Mouse (Mus musculus) mature B cell (primary cell): ENCODE results near the gene Fabp7.

Experiments
- in situ Hi-C: fragments of 300-500 bp; cut with MboI; formaldehyde crosslinking; loops from 2 replicates; pipeline ENCODE4 v1.14.3; 2019

Gene Fabp7

GRCm38 (mm10) chr10:57784876-57785150 is at the start of gene Fabp7:
Gene Fabp7 (plus strand): TSS chr10:57784881.
- in situ Hi-C loops: no loop called here

DNA sequence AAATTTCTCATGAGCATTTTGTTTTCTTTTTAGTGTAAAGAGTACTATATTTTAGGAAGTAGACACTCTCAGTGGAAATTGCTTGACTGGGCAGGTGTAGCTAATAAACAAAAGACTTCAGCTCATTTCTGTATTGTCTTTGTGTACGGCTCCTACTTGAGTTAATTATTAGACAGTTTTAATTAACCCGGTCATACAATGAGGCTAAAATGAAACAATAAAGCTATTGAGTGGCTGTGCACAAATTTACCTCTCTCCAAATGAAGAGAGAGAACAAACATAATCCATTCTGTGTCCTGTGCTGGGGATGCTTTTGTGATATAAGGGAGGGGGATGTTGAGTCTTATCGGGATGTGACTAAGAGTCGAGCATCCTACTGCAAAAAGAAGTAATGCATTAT is 43.9 kb upstream of the Fabp7 start:
- in situ Hi-C loops: loop anchor here (10.0 kb wide), 1 partner anchor 54 kb away; the partner anchor contains the start of gene Smpdl3a

GRCm38 (mm10) chr10:57741351-57741750 is 43.3 kb upstream of the Fabp7 start:
- in situ Hi-C loops: loop anchor here (10.0 kb wide), 1 partner anchor 53 kb away; the partner anchor contains the start of gene Smpdl3a

GRCm38 (mm10) chr10:57743045-57743444 is 41.6 kb upstream of the Fabp7 start:
- in situ Hi-C loops: loop anchor here (10.0 kb wide), 1 partner anchor 52 kb away; the partner anchor contains the start of gene Smpdl3a

GRCm38 (mm10) chr10:57743606-57744016 is 41.1 kb upstream of the Fabp7 start:
- in situ Hi-C loops: loop anchor here (10.0 kb wide), 1 partner anchor 51 kb away; the partner anchor contains the start of gene Smpdl3a

- in situ Hi-C loops: loop anchor here (10.0 kb wide), 1 partner anchor 51 kb away; the partner anchor contains the start of gene Smpdl3a
These were observed 40.4 kb upstream of the Fabp7 start for GRCm38 (mm10) chr10:57744128-57744765.

GRCm38 (mm10) chr10:57745452-57745851 is 39.2 kb upstream of the Fabp7 start:
- in situ Hi-C loops: loop anchor here (10.0 kb wide), 1 partner anchor 49 kb away; the partner anchor contains the start of gene Smpdl3a

GRCm38 (mm10) chr10:57747127-57747526 is 37.6 kb upstream of the Fabp7 start:
- in situ Hi-C loops: loop anchor here (10.0 kb wide), 1 partner anchor 48 kb away; the partner anchor contains the start of gene Smpdl3a

- in situ Hi-C loops: no loop called here
These were observed 31.3 kb upstream of the Fabp7 start for GRCm38 (mm10) chr10:57753343-57753742.

DNA sequence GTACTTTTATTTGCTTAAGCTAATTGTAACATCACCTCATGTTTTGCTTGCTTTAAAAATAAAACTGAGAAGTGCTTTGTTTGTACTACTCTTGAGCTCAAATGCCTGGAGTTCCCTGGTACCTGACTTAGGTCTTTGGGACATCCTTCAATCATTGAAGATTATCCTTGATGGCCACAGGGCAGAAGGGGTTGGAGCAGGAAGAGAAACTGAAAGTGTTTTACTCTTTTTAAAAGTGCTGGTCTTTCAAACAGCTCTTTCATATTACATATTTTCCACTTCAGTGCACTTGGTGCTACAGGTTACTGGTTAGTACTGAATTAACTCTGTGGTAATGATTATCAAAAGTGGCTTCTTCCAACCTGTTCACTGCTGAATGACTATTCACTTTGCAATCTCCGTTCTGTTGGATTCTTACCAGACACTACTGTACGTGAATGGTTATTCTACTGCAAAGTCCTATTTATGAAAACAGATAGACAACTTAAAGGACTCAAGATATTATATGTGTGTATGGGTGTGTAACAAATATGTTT is 29.4 kb upstream of the Fabp7 start:
- in situ Hi-C loops: no loop called here

- in situ Hi-C loops: no loop called here
These were observed 25.7 kb upstream of the Fabp7 start for GRCm38 (mm10) chr10:57758999-57759398.

DNA sequence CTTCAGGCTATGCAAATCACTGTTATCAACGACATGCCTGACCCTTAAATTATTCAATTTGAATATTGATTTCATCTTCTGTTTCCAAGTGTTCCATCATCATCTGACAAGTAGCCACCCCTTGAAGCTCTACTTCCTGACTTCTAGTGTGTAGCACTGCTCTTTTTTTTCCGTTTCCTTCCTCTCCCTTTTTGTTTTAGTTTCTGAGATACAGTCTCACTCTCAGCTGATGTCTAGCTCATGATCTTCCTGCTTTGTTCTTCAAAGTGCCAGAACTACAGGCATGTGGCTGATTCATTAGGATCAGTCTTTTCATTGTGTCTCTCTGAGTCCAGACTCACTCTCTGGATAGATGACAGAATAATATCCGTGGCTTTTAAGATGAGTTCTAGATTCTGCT is 24.0 kb upstream of the Fabp7 start:
- in situ Hi-C loops: no loop called here

- in situ Hi-C loops: no loop called here
These were observed 21.6 kb upstream of the Fabp7 start for GRCm38 (mm10) chr10:57763044-57763443.

DNA sequence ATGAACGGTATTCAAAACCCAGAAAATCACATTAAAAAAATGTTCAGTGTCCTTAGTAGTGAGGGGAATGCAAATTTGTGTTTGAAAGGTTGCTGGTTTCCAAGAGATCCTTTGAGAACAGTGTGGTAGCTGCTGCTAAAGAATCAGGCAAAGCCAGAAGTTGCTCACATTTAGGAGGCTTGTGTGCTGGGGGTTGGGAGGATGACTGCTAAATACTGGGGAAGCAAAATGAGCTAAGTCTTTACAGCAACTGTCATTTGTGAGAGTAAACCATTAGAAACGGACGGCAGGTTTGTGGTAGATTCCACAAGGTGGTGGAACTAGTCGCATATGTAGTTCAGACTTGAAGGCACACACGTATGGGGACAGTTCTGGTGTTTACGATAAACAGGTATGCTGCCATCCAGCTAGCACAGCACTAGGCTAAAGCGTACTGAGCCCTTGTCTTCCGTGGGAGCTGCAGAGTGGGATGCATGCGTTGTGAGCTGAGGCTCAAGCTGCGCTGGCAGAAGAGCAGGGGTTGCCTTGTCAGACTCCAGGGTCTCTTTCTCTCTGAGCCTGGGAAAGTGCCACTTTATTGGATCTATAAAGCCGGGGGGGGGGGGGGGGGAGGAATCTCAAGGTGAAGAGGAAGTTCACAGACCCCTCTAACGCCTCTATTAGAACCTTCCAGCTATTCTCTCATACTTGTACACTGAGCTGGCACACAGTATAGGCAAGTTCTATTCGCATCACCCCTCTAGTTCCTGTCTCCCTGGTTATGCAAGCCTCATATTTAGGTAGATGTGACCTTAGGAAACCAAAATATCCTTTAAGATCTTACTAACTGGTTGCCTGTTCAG is 1.2 kb upstream of the Fabp7 start:
- in situ Hi-C loops: no loop called here

- in situ Hi-C loops: no loop called here
These were observed 378 bp upstream of the Fabp7 start for GRCm38 (mm10) chr10:57784131-57784875.

DNA sequence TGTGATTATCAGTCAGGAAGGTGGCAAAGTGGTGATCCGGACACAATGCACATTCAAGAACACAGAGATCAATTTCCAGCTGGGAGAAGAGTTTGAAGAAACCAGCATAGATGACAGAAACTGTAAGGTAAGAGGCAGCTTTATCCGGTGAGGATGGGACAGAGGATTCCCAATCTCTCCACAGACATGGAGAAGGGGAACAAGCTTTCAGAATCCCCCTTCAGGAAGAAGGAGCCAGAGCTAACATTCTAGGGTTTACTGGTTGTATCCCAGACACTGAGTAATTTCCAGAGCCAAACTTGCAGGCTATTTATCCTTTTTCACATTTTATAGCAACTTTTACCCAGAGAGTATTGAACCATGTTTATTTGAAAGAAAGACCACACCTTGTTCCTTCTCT is 871 bp downstream of the Fabp7 start:
- in situ Hi-C loops: no loop called here

DNA sequence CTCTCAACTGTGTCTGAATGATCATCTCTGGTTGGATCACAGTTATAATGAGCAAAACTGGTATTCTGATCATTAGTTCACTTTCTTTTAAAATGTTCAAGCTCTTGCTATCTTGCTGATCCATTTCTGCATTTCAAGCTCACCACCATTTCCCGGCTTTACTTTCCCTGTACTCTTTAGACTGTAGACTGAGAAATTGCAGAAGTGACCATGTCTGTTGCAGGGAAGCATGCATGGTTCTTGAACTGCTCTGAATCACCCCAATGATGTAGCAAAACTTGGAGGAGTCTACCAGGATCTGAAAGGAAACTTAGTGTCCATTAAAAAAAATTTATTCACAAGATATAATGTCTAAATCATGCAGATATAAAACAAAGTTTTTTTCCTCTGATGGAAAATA is 8.3 kb downstream of the Fabp7 start:
- in situ Hi-C loops: loop anchor here (10.0 kb wide), 1 partner anchor 48 kb away; no protein-coding TSS in a partner anchor

- in situ Hi-C loops: loop anchor here (10.0 kb wide), 1 partner anchor 49 kb away; no protein-coding TSS in a partner anchor
These were observed 9.3 kb downstream of the Fabp7 start, which contains the start of gene Smpdl3a for GRCm38 (mm10) chr10:57794018-57794417. Gene Smpdl3a (plus strand): TSS chr10:57794335.

- in situ Hi-C loops: loop anchor here (10.0 kb wide), 1 partner anchor 50 kb away; no protein-coding TSS in a partner anchor
These were observed 10.1 kb downstream of the Fabp7 start for GRCm38 (mm10) chr10:57794491-57795461.

- in situ Hi-C loops: loop anchor here (10.0 kb wide), 1 partner anchor 51 kb away; no protein-coding TSS in a partner anchor
These were observed 10.9 kb downstream of the Fabp7 start for GRCm38 (mm10) chr10:57795542-57795941.
